Mouse (Mus musculus) G1E-ER4 (cell line): Measurements from ENCODE around the gene Akap10. TPM values are rescaled to one million over a fixed set of nuclear protein-coding genes. Genes with fewer than 3 reads are reported as not detected.

Experiments used
- GATA1 ChIP-seq: IDR thresholded peaks from one replicate; pipeline ENCODE4 v1.8.0; 2012; ENCODE audit warnings: low read length, inconsistent platforms
- polyA plus RNA-seq: library from polyadenylated mRNA; stranded (reverse); fragments of >175 nt; gene quantifications from 2 replicates; pipeline ENCODE4 v1.2.3, GENCODE M21; 2012

Akap10 gene
- polyA plus RNA-seq = 19.3 and 19.9 TPM in 2 replicates

DNA sequence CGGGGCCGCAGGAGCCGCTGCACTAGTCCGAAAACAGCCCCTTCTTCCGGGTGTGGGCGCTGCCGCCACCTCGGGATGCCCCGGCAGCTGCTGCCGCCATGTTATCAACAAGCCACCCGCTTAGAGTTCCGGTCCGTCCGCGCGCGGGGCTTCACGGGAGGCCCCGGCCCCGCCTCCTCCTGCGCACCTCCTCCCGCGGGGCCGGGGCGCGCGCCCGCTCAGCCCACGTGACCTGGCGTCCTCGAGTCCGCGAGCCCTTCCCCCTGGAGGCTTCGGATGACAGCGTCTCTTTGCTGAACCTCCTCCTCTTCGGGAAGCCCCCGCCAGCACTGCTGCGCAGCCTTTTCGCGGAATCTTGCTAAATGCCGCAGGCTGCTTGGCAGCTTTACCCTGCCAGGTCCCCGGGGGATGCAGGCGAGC is at the start of gene Akap10:
TSS of gene Akap10 (minus strand) at position 155 of the 420 bp plus-strand sequence.
- TF ChIP-seq GATA1 = no peak

DNA sequence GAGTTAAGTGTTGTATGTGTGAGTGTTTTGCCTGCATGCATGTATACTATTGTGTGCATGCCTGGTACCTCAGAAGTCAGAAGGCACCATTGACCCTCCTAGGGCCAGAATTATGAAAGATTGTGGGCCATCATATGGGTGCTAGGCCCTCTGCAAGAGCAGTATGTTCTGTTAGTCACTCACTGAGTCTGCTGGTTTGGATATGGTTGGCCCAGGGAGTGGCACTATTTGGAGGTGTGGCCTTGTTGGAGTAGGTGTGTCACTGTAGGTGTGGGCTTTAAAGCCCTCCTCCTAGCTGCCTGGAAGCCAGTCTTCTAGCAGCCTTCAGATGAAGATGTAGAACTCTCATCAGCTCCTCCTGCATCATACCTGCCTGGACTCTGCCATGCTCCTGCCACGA is 45.7 kb upstream of the Akap10 start:
- TF ChIP-seq GATA1 = no peak

DNA sequence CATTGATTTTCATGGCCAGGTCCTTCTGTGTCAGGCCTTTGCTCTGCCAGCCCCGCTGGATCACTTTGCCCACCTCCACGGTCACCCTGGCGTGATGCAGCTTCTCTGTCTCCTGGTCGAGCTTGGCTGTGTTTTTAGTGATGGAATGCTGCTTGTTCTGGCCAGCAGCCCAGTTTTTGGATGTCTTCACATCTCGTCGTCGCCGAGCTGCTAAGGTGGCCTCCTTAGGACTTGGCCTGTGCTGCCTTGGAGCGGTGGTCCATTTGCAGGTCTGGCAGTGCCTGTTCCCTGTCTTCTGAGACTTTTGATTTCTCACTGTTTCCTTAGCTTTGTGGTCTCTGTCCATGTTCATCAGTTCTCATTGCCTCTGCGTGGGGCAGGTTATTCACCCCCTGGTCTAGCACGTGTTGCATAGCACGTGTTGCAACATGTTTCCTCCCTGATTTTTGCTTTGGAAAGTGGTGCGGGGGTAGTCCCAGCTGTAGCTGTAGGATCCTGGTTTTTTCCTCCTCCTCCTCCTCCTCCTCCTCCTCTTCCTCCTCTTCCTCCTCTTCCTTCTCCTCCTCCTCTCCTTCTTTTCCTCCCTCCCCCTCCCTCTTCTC is 44.2 kb upstream of the Akap10 start:
- no peak for TF ChIP-seq GATA1

DNA sequence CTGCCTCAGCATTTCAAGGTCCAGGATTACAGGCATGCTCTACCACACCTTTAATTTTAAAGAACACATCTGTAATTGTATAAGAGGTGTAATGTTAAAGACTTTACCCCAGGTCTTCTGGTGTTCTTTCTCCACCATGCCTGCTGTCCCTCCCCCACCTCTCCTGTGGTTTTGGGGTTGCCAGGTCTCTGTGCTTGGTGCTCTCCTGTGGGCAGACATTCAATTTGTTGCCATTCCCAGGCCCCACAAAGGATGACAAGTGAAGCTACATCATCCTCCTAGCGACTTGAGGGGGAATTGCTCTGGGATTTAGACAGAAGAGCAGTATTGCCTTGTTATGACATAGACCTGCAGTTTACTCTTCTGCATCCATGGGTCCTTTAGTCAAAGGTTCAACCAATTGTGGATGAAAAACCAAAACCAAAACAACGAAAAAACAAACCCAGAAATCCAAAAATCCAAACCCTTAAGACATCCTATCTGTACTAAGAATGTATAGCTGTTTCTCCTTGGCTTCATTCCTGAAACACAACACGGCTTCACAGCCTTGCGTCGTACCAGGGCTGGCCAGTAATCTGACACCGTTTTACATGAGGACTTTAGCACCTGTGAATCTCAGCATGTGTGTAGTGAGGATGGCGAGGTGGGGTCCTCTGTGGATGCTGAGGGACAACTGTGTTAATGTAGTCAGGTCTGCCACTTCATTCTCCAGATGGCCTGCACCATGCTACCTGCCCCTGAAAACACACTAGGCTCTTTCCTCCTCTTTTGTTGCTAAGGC is 41.6 kb upstream of the Akap10 start:
- no peak for TF ChIP-seq GATA1

DNA sequence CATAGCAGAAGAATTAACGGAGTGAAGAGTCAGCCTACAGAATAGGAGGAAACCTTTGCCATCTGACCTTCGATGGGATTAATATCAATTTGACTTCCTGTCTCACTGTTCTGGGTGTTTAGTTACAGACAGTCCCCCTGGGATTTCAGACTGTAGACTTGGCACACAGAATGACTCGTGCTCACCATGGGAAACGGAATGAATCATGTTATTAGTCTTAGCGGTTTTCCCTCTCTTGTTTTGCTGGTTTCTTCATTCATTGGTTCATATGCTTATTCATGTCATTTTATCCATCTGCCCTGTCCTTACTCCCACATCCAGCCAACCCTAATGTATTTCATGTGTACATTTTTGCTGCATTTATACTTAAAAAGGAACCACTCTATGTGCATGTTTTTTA is 40.8 kb upstream of the Akap10 start:
- TF ChIP-seq GATA1 = no peak

DNA sequence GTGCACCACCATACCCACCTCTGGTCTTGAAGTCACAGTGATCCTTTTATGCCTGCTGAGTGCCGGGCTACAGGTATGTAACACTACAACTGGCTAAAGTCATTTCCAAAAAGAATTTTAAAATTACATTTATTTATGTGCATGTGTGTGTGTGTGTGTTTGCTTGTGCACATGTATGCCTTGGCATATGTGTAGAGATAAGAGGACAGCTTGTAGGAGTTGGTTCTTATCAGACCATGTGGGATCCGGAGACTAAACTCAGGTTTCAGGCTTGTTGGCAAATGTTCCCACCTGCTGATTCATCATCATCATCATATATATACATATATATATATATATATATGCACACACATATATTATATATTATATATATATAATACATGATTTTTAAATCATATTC is 38.8 kb upstream of the Akap10 start:
- TF ChIP-seq GATA1 = no peak

DNA sequence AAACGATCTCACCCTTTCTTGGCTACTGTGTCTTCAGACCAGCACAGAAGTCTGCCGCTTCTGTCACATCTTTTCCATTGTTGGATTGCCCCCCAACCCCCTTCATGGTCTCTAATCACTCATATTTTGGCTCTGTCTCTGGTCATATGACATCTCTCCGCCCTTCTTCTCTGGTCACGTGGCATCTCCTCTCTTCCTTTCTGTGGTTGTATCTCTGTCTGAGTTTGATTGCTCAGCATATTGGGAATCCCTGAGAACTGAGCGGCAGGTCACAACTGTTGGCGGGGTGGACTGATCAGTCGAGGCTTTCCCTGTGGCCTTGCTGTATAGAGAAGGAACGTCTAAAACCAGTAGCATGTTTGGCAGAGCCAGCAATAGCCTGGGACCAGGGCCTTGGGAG is 37.0 kb upstream of the Akap10 start:
- no peak for TF ChIP-seq GATA1

DNA sequence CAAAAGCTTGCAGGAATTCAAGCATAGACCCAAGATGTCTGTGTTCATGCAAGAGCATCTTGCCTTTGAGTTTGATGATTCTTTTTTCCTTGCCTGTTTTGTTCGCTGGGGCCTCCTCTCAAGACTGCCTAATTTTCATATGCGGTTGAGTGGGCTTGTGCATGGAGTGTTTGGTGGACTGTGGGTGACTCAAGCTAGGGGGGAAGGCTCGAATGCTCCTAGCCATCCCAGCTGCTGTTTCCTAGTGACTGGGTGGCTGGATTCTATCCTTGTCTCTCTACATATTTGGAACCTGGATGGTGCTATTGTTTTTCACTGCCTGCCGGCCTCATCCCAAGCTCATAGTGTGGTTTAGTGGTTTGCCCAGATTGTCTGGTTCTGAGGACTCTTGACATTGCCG is 34.6 kb upstream of the Akap10 start:
- no peak for TF ChIP-seq GATA1

DNA sequence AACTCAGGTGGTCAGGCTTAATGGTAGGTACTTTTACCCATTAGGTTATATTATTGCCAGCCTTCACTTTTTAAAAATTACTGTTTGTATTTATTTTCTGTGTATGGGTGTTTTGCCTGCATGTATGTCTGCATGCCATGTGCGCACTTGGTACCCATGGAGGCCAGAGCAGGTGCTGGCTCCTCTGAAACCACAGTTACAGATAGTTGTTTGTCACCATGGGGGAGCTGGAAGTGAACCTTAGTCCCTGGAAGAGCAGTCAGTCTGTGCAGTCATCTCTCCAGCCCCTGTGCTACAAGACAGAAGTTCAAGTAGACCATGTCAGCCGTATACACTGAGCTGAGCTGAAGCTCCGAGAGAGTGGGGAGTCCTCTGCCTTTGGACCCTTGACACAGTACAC is 33.1 kb upstream of the Akap10 start:
- no peak for TF ChIP-seq GATA1

DNA sequence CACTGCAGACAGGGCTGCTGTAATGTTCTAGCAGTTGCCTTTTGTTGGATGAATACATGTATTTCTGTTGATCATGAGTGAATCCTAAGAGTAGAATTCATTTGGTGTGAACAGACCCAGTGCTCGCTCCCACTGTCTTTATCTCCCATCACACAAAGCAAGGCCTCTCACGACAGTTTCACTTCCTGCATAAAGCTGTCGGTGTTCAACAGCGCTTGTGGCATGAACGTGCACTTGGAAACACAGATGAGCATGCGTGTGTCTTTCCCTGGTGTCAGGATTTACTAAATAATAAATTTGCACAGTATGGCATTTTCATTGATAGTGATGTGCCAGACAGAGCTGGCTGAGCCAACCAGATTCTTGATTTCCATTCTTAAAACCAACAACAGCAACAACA is 32.6 kb upstream of the Akap10 start:
- no peak for TF ChIP-seq GATA1

DNA sequence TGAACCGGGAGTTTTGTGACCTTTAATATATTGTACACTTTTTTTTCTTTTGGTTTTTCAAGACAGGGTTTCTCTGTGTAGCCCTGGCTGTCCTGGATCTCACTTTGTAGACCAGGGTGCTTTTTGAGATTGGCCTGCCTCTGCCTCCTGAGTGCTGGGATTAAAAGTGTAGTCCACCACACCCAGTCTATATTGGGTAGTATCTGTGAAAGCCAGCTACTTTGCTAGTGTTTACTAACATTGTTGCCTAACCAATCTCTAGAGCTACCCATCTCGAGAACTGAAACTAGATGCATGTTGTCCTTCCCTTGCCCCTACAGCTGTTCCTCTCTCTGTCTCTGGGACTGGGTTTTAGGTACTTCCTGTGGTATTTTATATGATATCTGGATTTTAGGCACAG is 30.0 kb upstream of the Akap10 start:
- no peak for TF ChIP-seq GATA1

DNA sequence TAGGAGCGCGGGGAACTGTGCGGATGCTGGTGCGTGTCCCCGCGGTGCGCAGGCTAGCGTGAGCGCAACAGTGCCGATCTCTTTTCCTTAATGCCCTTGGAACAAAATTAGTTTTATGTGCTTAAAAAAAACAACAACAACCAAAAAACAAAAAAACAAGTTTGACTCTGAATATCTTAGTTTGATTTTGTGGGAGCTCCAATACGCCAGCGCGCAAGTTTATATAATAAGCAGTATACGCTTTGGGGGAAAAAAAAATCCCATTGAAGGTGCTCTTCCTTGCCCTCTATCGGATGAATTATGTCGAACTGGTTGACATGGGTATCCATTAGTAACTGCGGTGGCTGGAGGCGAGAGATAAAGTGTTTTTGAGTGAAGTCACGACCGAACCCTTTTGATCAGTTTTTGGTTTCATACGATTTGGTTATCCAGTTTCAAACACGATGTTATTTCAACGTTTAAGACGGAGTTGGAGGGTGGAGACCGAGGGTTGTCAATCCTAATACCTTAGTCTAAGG is 27.3 kb upstream of the Akap10 start:
- peak; percentile 15 for TF ChIP-seq GATA1

DNA sequence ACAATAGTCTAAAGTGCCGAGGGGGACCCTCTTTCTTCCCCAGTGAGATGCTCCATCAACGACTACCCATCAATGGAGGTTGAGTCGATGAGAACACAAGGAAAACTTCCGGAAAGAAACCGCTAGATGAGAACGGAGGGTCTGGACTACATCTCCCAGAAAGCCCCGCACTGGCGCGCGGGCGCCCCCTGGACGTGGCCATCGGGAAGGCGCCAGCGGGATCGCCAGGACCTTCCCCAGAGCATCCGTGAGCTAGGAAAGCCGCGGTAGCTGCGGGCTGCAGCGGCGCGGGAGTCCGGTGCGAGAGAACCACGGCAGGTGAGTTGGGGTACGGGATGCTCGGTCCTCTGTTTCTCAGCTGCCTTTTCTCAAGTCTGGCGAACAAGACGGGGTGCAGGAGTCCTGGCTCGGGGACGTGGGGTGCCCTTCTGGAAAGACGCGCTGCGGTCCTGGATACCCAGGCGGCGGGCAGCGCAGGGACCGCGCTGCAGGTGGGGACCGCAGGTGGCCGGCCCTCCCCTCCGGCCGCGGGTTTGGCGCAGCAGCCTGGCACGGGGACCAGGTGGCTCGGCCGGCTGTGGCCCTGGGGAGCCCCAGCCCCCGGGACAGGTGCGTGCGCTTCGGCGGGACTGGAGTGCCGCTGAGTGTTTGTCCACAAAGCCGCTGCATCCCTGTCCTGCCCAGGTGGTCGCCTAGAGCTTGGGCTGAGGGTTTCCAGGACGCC is 26.7 kb upstream of the Akap10 start, which contains the start of gene Specc1:
TSS of gene Specc1 (plus strand) at position 192 of the 724 bp plus-strand sequence.
- TF ChIP-seq GATA1 = no peak

DNA sequence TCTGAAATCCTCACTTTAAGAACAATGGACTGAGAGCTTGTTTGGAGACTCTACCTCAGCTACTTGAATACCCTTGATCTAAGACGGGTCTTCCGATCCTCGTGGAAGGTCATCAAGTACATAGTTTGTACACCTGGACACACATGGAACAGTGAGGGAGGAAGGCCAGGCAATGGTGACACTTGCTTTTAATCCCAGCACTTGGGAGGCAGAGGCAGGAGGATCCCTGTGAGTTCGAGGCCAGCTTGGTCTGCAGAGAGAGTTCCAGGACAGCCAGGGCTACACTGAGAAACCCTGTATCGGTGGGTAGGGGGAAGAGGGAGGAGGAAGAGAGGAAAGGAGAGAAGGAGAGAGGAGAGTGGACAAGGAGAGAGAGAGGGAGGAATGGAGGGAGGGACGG is 25.9 kb upstream of the Akap10 start:
- TF ChIP-seq GATA1 = no peak

DNA sequence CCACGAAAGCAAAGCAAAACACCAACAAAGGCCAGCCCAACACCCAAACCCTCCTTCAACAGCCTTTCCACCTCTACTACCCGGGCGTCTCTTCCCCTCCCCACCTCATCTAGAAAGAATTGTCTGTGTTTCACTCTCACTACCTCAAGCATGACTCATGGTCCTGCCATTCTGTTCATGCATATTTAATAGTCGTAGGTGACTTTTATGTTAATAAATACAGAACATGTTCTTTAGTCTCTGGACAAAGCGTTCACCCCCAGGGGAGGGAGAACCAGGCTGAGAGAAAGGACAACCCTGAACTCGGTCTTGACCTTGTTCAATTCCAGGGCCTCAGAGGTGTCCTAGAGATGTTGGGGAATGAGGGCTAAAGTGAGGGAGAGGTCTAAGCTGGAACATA is 25.1 kb upstream of the Akap10 start:
- TF ChIP-seq GATA1 = no peak

DNA sequence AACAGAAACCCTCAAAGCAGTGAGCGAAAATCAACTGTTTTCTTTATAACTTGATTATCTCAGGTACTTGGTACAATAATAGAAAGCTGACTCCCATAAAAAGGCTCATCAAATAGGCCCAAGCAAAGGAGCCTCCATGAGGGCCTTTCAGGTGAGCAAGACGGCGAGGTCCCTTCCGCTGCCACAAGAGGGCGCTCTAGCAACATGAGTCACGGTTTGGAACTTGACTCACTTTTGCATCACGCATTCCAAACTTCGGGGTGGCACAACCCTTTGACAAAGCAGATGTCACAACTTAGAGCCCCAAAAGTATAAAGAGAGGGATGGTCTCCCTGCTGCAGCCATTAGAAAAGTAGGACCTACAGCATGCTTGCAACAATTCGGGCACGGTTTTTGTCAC is 20.6 kb upstream of the Akap10 start:
- TF ChIP-seq GATA1 = no peak
